Comparison of ENCODE assay signal across 11 mouse cellular contexts in genomic region chr2:27210676-27211210, GRCm38 (mm10). TPM values are rescaled to one million over a fixed set of nuclear protein-coding genes. Genes with fewer than 3 reads are reported as not detected.
DNase-seq lines count a peak whose midpoint lies in the region; ATAC-seq and TF ChIP-seq lines count a peak whose summit lies in the region.
"Had no signal": no experiment of that assay in that cellular context is flagged by ENCODE, and none has a peak within 500 bp of the region (broad histone marks: within the 10 kb centered on the region; RNA-seq: fewer than 3 reads in every experiment).

No protein-coding gene starts in this region.

- H3K27ac ChIP-seq in lung, postnatal 0 days (ENCODE audit: low read length) = no peak overlapping the region
- peak overlapping the region; percentile 95 for H3K27ac ChIP-seq in heart, embryonic 16.5 days (ENCODE audit: low read length)
- H3K27ac ChIP-seq in liver, postnatal 0 days (ENCODE audit: low read depth) = no peak overlapping the region
- H3K27ac ChIP-seq: midbrain, embryonic 12.5 days had no signal

- H3K36me3 ChIP-seq in lung, postnatal 0 days (ENCODE audit: insufficient read depth, low read length) = no peaks in the 10 kb centered on the region
- H3K36me3 ChIP-seq in heart, embryonic 16.5 days (ENCODE audit: control insufficient read depth, insufficient read depth) = no peaks in the 10 kb centered on the region
- 0 out of 2 replicates have a peak, but pooled peaks cover 2% of the 10 kb centered on the region for H3K36me3 ChIP-seq in liver, postnatal 0 days (replicated peaks; ENCODE audit: insufficient read depth, low read length)
- H3K36me3 ChIP-seq: midbrain, embryonic 12.5 days had no signal

- H3K4me3 ChIP-seq in lung, postnatal 0 days (ENCODE audit: low read depth, low read length) = no peak overlapping the region
- no peak overlapping the region for H3K4me3 ChIP-seq in heart, embryonic 16.5 days (ENCODE audit: low read length)
- H3K4me3 ChIP-seq in liver, postnatal 0 days (ENCODE audit: low read depth, low read length) = no peak overlapping the region
- H3K4me3 ChIP-seq: midbrain, embryonic 12.5 days had no signal

- H3K9me3 ChIP-seq in lung, postnatal 0 days (ENCODE audit: low read length) = no peaks in the 10 kb centered on the region
- no peaks in the 10 kb centered on the region for H3K9me3 ChIP-seq in heart, embryonic 16.5 days (replicated peaks; ENCODE audit: control insufficient read depth, low read length)
- no peaks in the 10 kb centered on the region for H3K9me3 ChIP-seq in liver, postnatal 0 days (ENCODE audit: low read length)
- H3K9me3 ChIP-seq: midbrain, embryonic 12.5 days had no signal

- H3K4me2 ChIP-seq in lung, postnatal 0 days (replicated peaks; ENCODE audit: low read depth, low read length) = no peak overlapping the region
- H3K4me2 ChIP-seq in heart, embryonic 16.5 days (ENCODE audit: low read depth, low read length) = no peak overlapping the region
- H3K4me2 ChIP-seq in liver, postnatal 0 days (ENCODE audit: low read depth, low read length) = no peak overlapping the region
- H3K4me2 ChIP-seq: lung, embryonic 14.5 days; midbrain, embryonic 12.5 days had no signal

- DNase-seq in gastrocnemius, postnatal 25 days = peak; percentile 6
- DNase-seq in gastrocnemius, postnatal 4 days (ENCODE audit: low spot score in 2 of 2) = no peak
- peak; percentile 40 for DNase-seq in lung, postnatal 0 days (ENCODE audit: low spot score)
- no peak for DNase-seq in lung, adult 18-20 months
- peak; percentile 44 to 60 for DNase-seq in adrenal gland, postnatal 36 days
- DNase-seq in liver, postnatal 0 days = no peak
- no peak for DNase-seq in layer of hippocampus, adult 9-11 months

- no peak for TF ChIP-seq EP300 in lung, postnatal 0 days (IDR thresholded peaks at IDR 0.05)
- TF ChIP-seq EP300 in liver, postnatal 0 days (IDR thresholded peaks at IDR 0.05; ENCODE audit: low read depth) = no peak

- TF ChIP-seq CTCF in lung, postnatal 0 days (IDR thresholded peaks at IDR 0.05) = no peak
- no peak for TF ChIP-seq CTCF in liver, postnatal 0 days (IDR thresholded peaks at IDR 0.05; ENCODE audit: low read depth)

- H3K4me1 ChIP-seq in lung, postnatal 0 days (ENCODE audit: insufficient read depth, low read depth, low read length) = peaks cover 3% of the 10 kb centered on the region; the same call in 1 of the 2 replicates
- peaks cover 68% of the 10 kb centered on the region for H3K4me1 ChIP-seq in heart, embryonic 16.5 days (ENCODE audit: control insufficient read depth, insufficient read depth, low read length)
- peaks cover 20% of the 10 kb centered on the region for H3K4me1 ChIP-seq in liver, postnatal 0 days (ENCODE audit: insufficient read depth)
- H3K4me1 ChIP-seq: midbrain, embryonic 12.5 days had no signal

- 76% methylated on average over 12 of the region's 12 CpGs for WGBS in lung, postnatal 0 days
- 62% methylated on average over 12 of the region's 12 CpGs for WGBS in heart, embryonic 16.5 days
- 67% methylated on average over 12 of the region's 12 CpGs for WGBS in liver, postnatal 0 days (ENCODE audit: insufficient replicate concordance)

- H3K9ac ChIP-seq in lung, postnatal 0 days (replicated peaks; ENCODE audit: low read depth) = no peak overlapping the region
- H3K9ac ChIP-seq in heart, embryonic 16.5 days (ENCODE audit: low read length) = peak overlapping the region; percentile 54
- no peak overlapping the region for H3K9ac ChIP-seq in liver, postnatal 0 days (replicated peaks)
- H3K9ac ChIP-seq: lung, embryonic 14.5 days; midbrain, embryonic 12.5 days had no signal

- no peak for ATAC-seq in lung, postnatal 0 days
- ATAC-seq in heart, embryonic 16.5 days (replicated peaks; ENCODE audit: extremely low read depth, insufficient read depth, low FRiP score) = no peak
- no peak for ATAC-seq in liver, postnatal 0 days

- H3K27me3 ChIP-seq in lung, postnatal 0 days (replicated peaks; ENCODE audit: insufficient read depth, low read length) = no peaks in the 10 kb centered on the region
- no peaks in the 10 kb centered on the region for H3K27me3 ChIP-seq in heart, embryonic 16.5 days (ENCODE audit: control insufficient read depth, insufficient read depth, low read length)
- H3K27me3 ChIP-seq in liver, postnatal 0 days (ENCODE audit: insufficient read depth, low read length) = no peaks in the 10 kb centered on the region
- H3K27me3 ChIP-seq: midbrain, embryonic 12.5 days had no signal

RNA-seq across cellular contexts. Expression of gene Sardh, which starts 37.4 kb away (rescaled TPM):
- 1 to 10 TPM; 2.4 to 2.5 TPM for total RNA-seq in gastrocnemius, postnatal 25 days (2021)
- total RNA-seq in gastrocnemius, postnatal 4 days (2021) = 1 to 10 TPM; 8.9 to 9.8 TPM
- polyA plus RNA-seq in lung, postnatal 0 days (2015; fragmentation: Nextera tagmentation; extraction: Ambion mirVana) = 11.5 and 12.6 TPM in 2 replicates
- 1 to 10 TPM; 7.8 to 9.2 TPM for total RNA-seq in adrenal gland, postnatal 36 days (2021)
- 19.3 and 24.5 TPM in 2 replicates for polyA plus RNA-seq in heart, embryonic 16.5 days (2015; fragmentation: Nextera tagmentation; extraction: Ambion mirVana)
- 145 and 152 TPM in 2 replicates for polyA plus RNA-seq in liver, postnatal 0 days (2015; fragmentation: Nextera tagmentation; extraction: Ambion mirVana)
- total RNA-seq: hematopoietic stem cell, adult 5-6 weeks had no signal

RNA-seq across cellular contexts. Expression of gene Dbh, which starts 45.7 kb away (rescaled TPM):
- not detected for total RNA-seq in gastrocnemius, postnatal 25 days (2021)
- total RNA-seq in gastrocnemius, postnatal 4 days (2021) = under 1 TPM; 0.20 to 0.36 TPM
- 0.17 and 0.37 TPM in 2 replicates for polyA plus RNA-seq in lung, postnatal 0 days (2015; fragmentation: Nextera tagmentation; extraction: Ambion mirVana)
- total RNA-seq in adrenal gland, postnatal 36 days (2021) = 100 to 1,000 TPM; 276 to 331 TPM
- polyA plus RNA-seq in heart, embryonic 16.5 days (2015; fragmentation: Nextera tagmentation; extraction: Ambion mirVana) = 0.72 and 0.80 TPM in 2 replicates
- not detected in 2 replicates for polyA plus RNA-seq in liver, postnatal 0 days (2015; fragmentation: Nextera tagmentation; extraction: Ambion mirVana)
- total RNA-seq: hematopoietic stem cell, adult 5-6 weeks had no signal

Comparison
In these comparisons a context has a peak if more than half of its experiments do, and no peak if none do; other contexts are left out.
1. DNase-seq: peak in gastrocnemius, postnatal 25 days (single experiment), lung, postnatal 0 days (single experiment) and adrenal gland, postnatal 36 days (2 of 2); none in gastrocnemius, postnatal 4 days (0 of 2), lung, adult 18-20 months (0 of 2), liver, postnatal 0 days (single experiment) and layer of hippocampus, adult 9-11 months (single experiment).
2. RNA of gene Dbh, which starts 45.7 kb away (total RNA-seq): 276 to 331 TPM in adrenal gland, postnatal 36 days; 0.20 to 0.36 TPM in gastrocnemius, postnatal 4 days and not detected in gastrocnemius, postnatal 25 days; every median in the first group is over 100 times any median in the second.